Mouse (Mus musculus) liver (tissue): Measurements from ENCODE around the gene Acsbg2.
"Not testable (repeated sequence)": the region's sequence is repeated elsewhere in the genome, so short reads cannot be mapped to it uniquely, and the experiment has no call there.

Experiments used
- DNase-seq: peaks from one replicate; pipeline ENCODE4 v3.0.0-alpha.2; 2020; ENCODE audit warnings: mixed read lengths

The Acsbg2 gene

GRCm38 (mm10) chr17:56874237-56874636 is at the start of gene Acsbg2:
Gene Acsbg2 (minus strand): TSS chr17:56874447.
- no peak for DNase-seq

- DNase-seq, result no peak
These were observed 45.5 kb upstream of the Acsbg2 start for GRCm38 (mm10) chr17:56919725-56920124.

- DNase-seq, result no peak
These were observed 42.9 kb upstream of the Acsbg2 start for GRCm38 (mm10) chr17:56917166-56917565.

- no peak for DNase-seq
These were observed 39.2 kb upstream of the Acsbg2 start for GRCm38 (mm10) chr17:56913444-56913843.

- DNase-seq, result no peak
These were observed 38.8 kb upstream of the Acsbg2 start for GRCm38 (mm10) chr17:56913023-56913422.

- not testable (repeated sequence) for DNase-seq
These were observed 35.5 kb upstream of the Acsbg2 start for GRCm38 (mm10) chr17:56909764-56910163.

- DNase-seq, result no peak
These were observed 33.6 kb upstream of the Acsbg2 start for GRCm38 (mm10) chr17:56907887-56908286.

GRCm38 (mm10) chr17:56907096-56907495 is 32.8 kb upstream of the Acsbg2 start:
- DNase-seq, result no peak

GRCm38 (mm10) chr17:56906166-56906565 is 31.9 kb upstream of the Acsbg2 start:
- DNase-seq, result no peak

GRCm38 (mm10) chr17:56902698-56903097 is 28.5 kb upstream of the Acsbg2 start:
- DNase-seq, result no peak

GRCm38 (mm10) chr17:56897630-56898195 is 23.5 kb upstream of the Acsbg2 start:
- peak; percentile 81 for DNase-seq

GRCm38 (mm10) chr17:56896513-56897129 is 22.4 kb upstream of the Acsbg2 start:
- DNase-seq, result no peak

- DNase-seq, result no peak
These were observed 21.2 kb upstream of the Acsbg2 start for GRCm38 (mm10) chr17:56895368-56895918.

- no peak for DNase-seq
These were observed 15.8 kb upstream of the Acsbg2 start for GRCm38 (mm10) chr17:56890018-56890417.

GRCm38 (mm10) chr17:56888050-56888449 is 13.8 kb upstream of the Acsbg2 start:
- no peak for DNase-seq

GRCm38 (mm10) chr17:56884809-56885208 is 10.6 kb upstream of the Acsbg2 start:
- no peak for DNase-seq

GRCm38 (mm10) chr17:56884331-56884730 is 10.1 kb upstream of the Acsbg2 start:
- no peak for DNase-seq

GRCm38 (mm10) chr17:56883612-56884011 is 9.4 kb upstream of the Acsbg2 start:
- peak; percentile 40 for DNase-seq

- DNase-seq, result no peak
These were observed 3.2 kb upstream of the Acsbg2 start for GRCm38 (mm10) chr17:56877426-56877825.

- no peak for DNase-seq
These were observed 2.7 kb upstream of the Acsbg2 start for GRCm38 (mm10) chr17:56876981-56877380.

- no peak for DNase-seq
These were observed 2.2 kb upstream of the Acsbg2 start for GRCm38 (mm10) chr17:56876465-56876864.

- no peak for DNase-seq
These were observed 847 bp upstream of the Acsbg2 start, which contains the start of gene 1700061G19Rik for GRCm38 (mm10) chr17:56874936-56875651. Gene 1700061G19Rik (plus strand): TSS chr17:56875477.

- no peak for DNase-seq
These were observed 1.7 kb downstream of the Acsbg2 start for GRCm38 (mm10) chr17:56872512-56872911.

- DNase-seq, result no peak
These were observed 2.5 kb downstream of the Acsbg2 start for GRCm38 (mm10) chr17:56871767-56872166.
